Mouse (Mus musculus) A20 (cell line): ENCODE data around the gene Lingo1.

Experiments
- DNase-seq: peaks from one replicate; pipeline ENCODE4 v3.0.0-alpha.2; 2011; ENCODE audit warnings: low read depth, low spot score

The Lingo1 gene

GRCm38 (mm10) chr9:56681950-56682349 is 114.3 kb downstream of the Lingo1 start:
- no peak for DNase-seq

- DNase-seq, result no peak
Measured at GRCm38 (mm10) chr9:56678929-56679681, 117.2 kb downstream of the Lingo1 start.

- no peak for DNase-seq
Measured at GRCm38 (mm10) chr9:56675696-56676095, 120.6 kb downstream of the Lingo1 start.

GRCm38 (mm10) chr9:56669605-56670221 is 126.6 kb downstream of the Lingo1 start:
- DNase-seq, result no peak

- no peak for DNase-seq
Measured at GRCm38 (mm10) chr9:56664136-56664535, 132.1 kb downstream of the Lingo1 start.

- DNase-seq, result no peak
Measured at GRCm38 (mm10) chr9:56662946-56663345, 133.3 kb downstream of the Lingo1 start.

- DNase-seq, result no peak
Measured at GRCm38 (mm10) chr9:56662405-56662804, 133.9 kb downstream of the Lingo1 start.

GRCm38 (mm10) chr9:56661217-56661840 is 134.9 kb downstream of the Lingo1 start:
- DNase-seq, result no peak

GRCm38 (mm10) chr9:56658580-56658979 is 137.7 kb downstream of the Lingo1 start:
- DNase-seq, result no peak

- no peak for DNase-seq
Measured at GRCm38 (mm10) chr9:56657996-56658398, 138.3 kb downstream of the Lingo1 start.

- DNase-seq, result no peak
Measured at GRCm38 (mm10) chr9:56656766-56657542, 139.3 kb downstream of the Lingo1 start.

- no peak for DNase-seq
Measured at GRCm38 (mm10) chr9:56655167-56655566, 141.1 kb downstream of the Lingo1 start.

- DNase-seq, result no peak
Measured at GRCm38 (mm10) chr9:56652551-56652950, 143.7 kb downstream of the Lingo1 start.

GRCm38 (mm10) chr9:56651586-56651985 is 144.7 kb downstream of the Lingo1 start:
- no peak for DNase-seq

- no peak for DNase-seq
Measured at GRCm38 (mm10) chr9:56646227-56647025, 149.8 kb downstream of the Lingo1 start.

GRCm38 (mm10) chr9:56643474-56643873 is 152.8 kb downstream of the Lingo1 start:
- DNase-seq, result no peak

GRCm38 (mm10) chr9:56638226-56638905 is 157.9 kb downstream of the Lingo1 start:
- DNase-seq, result peak; percentile 29

- no peak for DNase-seq
Measured at GRCm38 (mm10) chr9:56637403-56637857, 158.8 kb downstream of the Lingo1 start.

GRCm38 (mm10) chr9:56636766-56637402 is 159.4 kb downstream of the Lingo1 start:
- no peak for DNase-seq

- DNase-seq, result peak; percentile 73
Measured at GRCm38 (mm10) chr9:56636214-56636613, 160.1 kb downstream of the Lingo1 start.
